Mouse (Mus musculus) liver, embryonic 15.5 days (tissue): ENCODE measurements around the gene Auh. TPM values are rescaled to one million over a fixed set of nuclear protein-coding genes. Genes with fewer than 3 reads are reported as not detected.

Source experiments
- ATAC-seq: fragments of 200-750 bp; cut with Nextera tagmentation; 2 replicates; pipeline ENCODE4 v1.8.0; 2017; ENCODE audit warnings: moderate number of reproducible peaks, mild to moderate bottlenecking, moderate library complexity; ENCODE audit not compliant: insufficient read depth
- H3K27ac ChIP-seq: fragments of 300-500 bp; sonication (generic); replicated peaks from 2 replicates; pipeline ENCODE4 v1.5.1; 2015; ENCODE audit warnings: mild to moderate bottlenecking, inconsistent platforms
- H3K27me3 ChIP-seq: fragments of 300-500 bp; sonication (generic); 2 replicates; pipeline ENCODE4 v1.6.1; 2015; ENCODE audit warnings: mild to moderate bottlenecking, inconsistent platforms
- H3K36me3 ChIP-seq: fragments of 300-500 bp; sonication (generic); replicated peaks from 2 replicates; pipeline ENCODE4 v1.6.1; 2015; ENCODE audit warnings: moderate library complexity, mild to moderate bottlenecking, inconsistent platforms
- H3K4me1 ChIP-seq: fragments of 300-500 bp; sonication (generic); replicated peaks from 2 replicates; pipeline ENCODE4 v1.6.1; 2015; ENCODE audit warnings: inconsistent platforms
- H3K4me2 ChIP-seq: fragments of 300-500 bp; sonication (generic); 2 replicates; pipeline ENCODE4 v1.6.1; 2015; ENCODE audit warnings: moderate library complexity, mild to moderate bottlenecking, inconsistent platforms
- H3K4me3 ChIP-seq: fragments of 300-500 bp; sonication (generic); replicated peaks from 2 replicates; pipeline ENCODE4 v1.5.1; 2015; ENCODE audit warnings: mild to moderate bottlenecking, inconsistent platforms
- H3K9ac ChIP-seq: fragments of 300-500 bp; sonication (generic); 2 replicates; pipeline ENCODE4 v1.6.1; 2015; ENCODE audit warnings: moderate library complexity, mild to moderate bottlenecking, inconsistent platforms
- H3K9me3 ChIP-seq: fragments of 300-500 bp; sonication (generic); replicated peaks from 2 replicates; pipeline ENCODE4 v1.6.1; 2016; ENCODE audit warnings: inconsistent platforms
- WGBS: fragments of 180-500 bp; shearing (Covaris S2); methylation state at CpG from one replicate; pipeline ENCODE4 v1.1.7; 2015; ENCODE audit warnings: mixed read lengths; ENCODE audit not compliant: insufficient replicate concordance; 5-methylcytosine and 5-hydroxymethylcytosine counted together
- polyA plus RNA-seq: library from polyadenylated mRNA; unstranded; fragments of >200 nt; fragmentation: Nextera tagmentation; extraction: Ambion mirVana; gene quantifications from 2 replicates; pipeline ENCODE4 v1.2.1, GENCODE M21; 2015

Gene Auh
- polyA plus RNA-seq, 1 experiment from 2014 or later = 30.4 TPM

DNA sequence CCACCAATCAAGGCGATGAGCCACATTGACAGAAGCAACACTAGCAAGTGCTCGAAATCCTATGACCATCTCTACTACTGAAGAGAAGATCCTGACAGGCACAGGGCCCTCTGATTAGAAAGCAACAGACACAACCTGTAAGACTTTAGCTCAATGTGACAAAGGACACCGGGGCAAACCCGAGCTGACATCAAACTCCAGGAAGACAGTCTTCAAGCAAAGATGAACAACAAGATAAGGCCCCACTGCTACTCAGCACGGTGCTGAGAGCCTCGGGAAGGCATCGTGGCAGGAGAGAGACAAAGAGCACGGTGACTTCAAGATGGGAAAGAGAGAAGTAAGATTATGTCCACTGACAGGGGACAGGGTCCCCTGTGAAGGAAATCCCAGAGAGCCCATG, 7.5 kb downstream of the Auh start:
- H3K36me3 ChIP-seq = no peaks in the 10 kb centered on the region
- ATAC-seq = no peak
- H3K4me2 ChIP-seq = no peak overlapping the region
- no peak overlapping the region for H3K4me3 ChIP-seq
- WGBS = 29% methylated on average over 8 of the region's 8 CpGs
- H3K27me3 ChIP-seq = no peaks in the 10 kb centered on the region
- H3K9me3 ChIP-seq = no peaks in the 10 kb centered on the region
- peaks cover 9% of the 10 kb centered on the region; the same call in 1 of the 2 replicates for H3K4me1 ChIP-seq
- no peak overlapping the region for H3K27ac ChIP-seq
- no peak overlapping the region for H3K9ac ChIP-seq

- no peak overlapping the region for H3K4me3 ChIP-seq
- ATAC-seq = no peak
- H3K27ac ChIP-seq = no peak overlapping the region
- H3K27me3 ChIP-seq = no peaks in the 10 kb centered on the region
- H3K4me1 ChIP-seq = peaks cover 9% of the 10 kb centered on the region; the same call in 1 of the 2 replicates
- H3K36me3 ChIP-seq = no peaks in the 10 kb centered on the region
- 69% methylated on average over 7 of the region's 7 CpGs for WGBS
- no peak overlapping the region for H3K4me2 ChIP-seq
- no peak overlapping the region for H3K9ac ChIP-seq
- H3K9me3 ChIP-seq = no peaks in the 10 kb centered on the region
Observed at GRCm38 (mm10) chr13:52921065-52921825, 8.2 kb downstream of the Auh start.

DNA sequence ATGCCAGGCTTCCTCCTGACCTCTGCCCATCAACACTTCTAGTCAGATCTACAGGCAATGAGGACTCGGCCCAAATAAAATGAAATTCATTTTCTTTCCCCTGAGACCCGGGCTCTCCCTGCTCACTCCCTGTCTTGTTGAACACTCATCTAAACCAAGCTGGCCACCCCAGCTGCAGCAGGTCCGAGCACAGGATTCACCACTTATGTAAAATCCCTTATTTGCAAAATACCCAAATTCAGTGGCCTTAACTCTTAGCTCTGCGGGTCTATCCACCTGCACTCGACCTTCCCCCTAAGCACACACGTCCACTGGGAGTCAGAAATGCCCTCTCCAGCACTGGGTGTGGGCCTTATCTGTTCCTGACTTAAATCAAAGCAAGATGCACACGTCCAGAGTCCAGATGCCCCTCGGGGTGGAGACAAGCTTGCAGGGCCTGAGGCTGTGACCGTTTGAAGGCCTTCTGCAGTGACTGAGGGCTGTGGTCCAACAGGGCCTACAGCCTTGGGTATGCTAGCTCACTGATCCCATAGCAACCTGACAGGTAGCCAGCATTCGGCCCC, 9.6 kb downstream of the Auh start:
- WGBS = 67% methylated on average over 10 of the region's 10 CpGs
- Histone ChIP-seq H3K4me3 (no peak overlapping the region), H3K9ac (no peak overlapping the region), H3K27me3 (no peaks in the 10 kb centered on the region), H3K27ac (no peak overlapping the region), H3K4me2 (no peak overlapping the region), H3K36me3 (no peaks in the 10 kb centered on the region), H3K4me1 (peaks cover 9% of the 10 kb centered on the region; the same call in 1 of the 2 replicates), H3K9me3 (no peaks in the 10 kb centered on the region)
- ATAC-seq = no peak

DNA sequence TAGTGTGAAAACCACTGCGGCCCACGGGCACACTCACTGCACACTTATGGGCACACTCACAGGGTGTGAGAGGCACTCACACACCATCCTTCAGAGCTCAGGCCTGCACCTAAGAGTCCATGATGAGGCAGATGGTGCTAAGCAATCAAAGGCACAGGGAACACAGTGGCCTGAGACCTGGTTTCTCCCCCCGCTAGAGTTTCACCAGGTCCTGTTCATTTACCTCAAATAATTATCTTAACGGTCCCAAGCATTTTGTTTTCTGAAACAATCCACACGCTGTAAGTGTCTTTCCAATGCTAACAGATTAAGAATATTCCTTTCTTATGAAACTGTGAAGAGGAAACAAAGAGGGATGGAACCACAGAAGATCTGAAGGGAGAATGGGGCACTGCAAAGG, 11.1 kb downstream of the Auh start:
- Histone ChIP-seq H3K27me3 (no peaks in the 10 kb centered on the region), H3K9ac (no peak overlapping the region), H3K27ac (no peak overlapping the region), H3K9me3 (no peaks in the 10 kb centered on the region), H3K4me2 (no peak overlapping the region), H3K36me3 (no peaks in the 10 kb centered on the region), H3K4me3 (no peak overlapping the region), H3K4me1 (peaks cover 9% of the 10 kb centered on the region; the same call in 1 of the 2 replicates)
- 86% methylated on average over 5 of the region's 5 CpGs for WGBS
- no peak for ATAC-seq

DNA sequence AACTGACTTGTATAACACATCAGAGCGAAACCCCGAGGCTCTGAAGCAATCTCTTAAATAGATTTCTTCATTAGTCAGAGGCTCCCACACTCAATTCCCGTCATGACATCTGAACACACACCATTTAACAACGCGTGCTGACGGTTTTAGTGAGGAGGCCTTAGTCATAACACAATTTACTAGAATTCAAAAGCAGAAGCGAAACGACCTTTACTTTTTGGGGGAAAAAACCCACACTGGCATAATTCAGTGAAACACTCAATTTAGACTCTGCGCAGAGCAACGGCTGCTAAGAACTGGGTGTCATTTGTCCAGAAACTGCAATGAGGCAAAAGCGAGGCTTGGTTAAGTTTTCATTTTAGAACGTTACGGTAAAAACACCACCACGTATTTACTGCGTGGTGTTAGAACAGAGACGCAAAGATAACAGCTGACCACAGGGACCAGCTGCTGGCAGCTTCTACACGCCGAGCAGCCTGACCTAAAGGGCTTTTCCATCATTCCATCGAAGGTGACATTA, 14.8 kb downstream of the Auh start:
- ATAC-seq = no peak
- Histone ChIP-seq H3K27me3 (no peaks in the 10 kb centered on the region), H3K4me3 (no peak overlapping the region), H3K36me3 (0 out of 2 replicates have a peak, but pooled peaks cover 5% of the 10 kb centered on the region), H3K27ac (no peak overlapping the region), H3K9ac (no peak overlapping the region), H3K4me2 (no peak overlapping the region), H3K4me1 (no peaks in the 10 kb centered on the region), H3K9me3 (no peaks in the 10 kb centered on the region)
- WGBS = 57% methylated on average over 19 of the region's 19 CpGs

GRCm38 (mm10) chr13:52913926-52914325, 15.6 kb downstream of the Auh start:
- H3K36me3 ChIP-seq = peaks cover 5% of the 10 kb centered on the region; the same call in 1 of the 2 replicates
- no peaks in the 10 kb centered on the region for H3K27me3 ChIP-seq
- no peaks in the 10 kb centered on the region for H3K4me1 ChIP-seq
- no peak overlapping the region for H3K27ac ChIP-seq
- no peaks in the 10 kb centered on the region for H3K9me3 ChIP-seq
- ATAC-seq = no peak
- no peak overlapping the region for H3K4me2 ChIP-seq
- H3K4me3 ChIP-seq = no peak overlapping the region
- WGBS = 67% methylated on average over 7 of the region's 7 CpGs
- no peak overlapping the region for H3K9ac ChIP-seq

DNA sequence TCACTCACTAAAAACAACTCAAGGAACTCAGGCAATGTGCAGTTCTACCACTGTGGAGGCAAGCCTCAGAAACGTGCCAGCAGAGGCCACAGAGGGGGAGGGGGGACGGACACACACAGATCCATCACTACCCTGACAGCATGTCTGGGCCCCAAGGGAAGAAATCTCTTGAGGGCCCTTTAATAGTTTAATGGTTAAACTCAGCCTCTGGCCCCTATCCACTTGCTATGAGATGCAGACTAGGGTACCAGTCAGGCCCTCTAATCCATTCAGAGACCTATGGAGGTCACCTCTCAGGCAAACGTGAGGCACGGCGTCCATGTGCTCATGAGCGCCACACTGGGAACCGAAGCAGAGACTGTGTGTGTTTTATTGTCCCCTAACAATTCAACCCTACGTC, 17.0 kb downstream of the Auh start:
- 72% methylated on average over 8 of the region's 8 CpGs for WGBS
- Histone ChIP-seq H3K27me3 (no peaks in the 10 kb centered on the region), H3K9ac (no peak overlapping the region), H3K4me2 (no peak overlapping the region), H3K27ac (no peak overlapping the region), H3K4me3 (no peak overlapping the region), H3K4me1 (no peaks in the 10 kb centered on the region), H3K36me3 (peaks cover 18% of the 10 kb centered on the region; the same call in 1 of the 2 replicates), H3K9me3 (no peaks in the 10 kb centered on the region)
- no peak for ATAC-seq

DNA sequence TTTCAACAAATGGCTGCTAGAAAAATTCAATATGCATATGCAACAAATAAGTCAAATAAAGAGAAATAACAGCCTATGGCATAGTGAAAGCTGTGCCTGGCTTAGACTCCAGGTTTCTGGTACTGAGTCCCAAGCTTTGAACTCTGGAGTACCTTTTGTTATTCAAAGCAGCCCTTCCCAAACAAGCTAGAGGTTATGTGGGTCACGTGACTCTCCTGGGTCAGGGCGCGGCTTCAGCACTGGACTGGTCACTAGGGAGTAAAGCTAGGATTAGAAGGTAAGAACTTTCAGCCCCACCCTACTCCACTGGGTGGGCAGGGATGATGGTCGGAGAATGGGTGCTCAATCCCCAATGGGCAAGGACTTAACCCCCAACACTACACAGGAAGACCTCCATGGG, 18.2 kb downstream of the Auh start:
- no peak overlapping the region for H3K4me2 ChIP-seq
- no peak for ATAC-seq
- no peak overlapping the region for H3K9ac ChIP-seq
- H3K4me1 ChIP-seq = no peaks in the 10 kb centered on the region
- no peak overlapping the region for H3K27ac ChIP-seq
- H3K9me3 ChIP-seq = no peaks in the 10 kb centered on the region
- H3K4me3 ChIP-seq = no peak overlapping the region
- H3K27me3 ChIP-seq = no peaks in the 10 kb centered on the region
- WGBS = 82% methylated on average over 4 of the region's 4 CpGs
- H3K36me3 ChIP-seq = peaks cover 29% of the 10 kb centered on the region; the same call in 1 of the 2 replicates

- Histone ChIP-seq H3K4me1 (peaks cover 19% of the 10 kb centered on the region; the same call in 1 of the 2 replicates), H3K27ac (no peak overlapping the region), H3K36me3 (peaks cover 29% of the 10 kb centered on the region; the same call in 1 of the 2 replicates), H3K4me3 (no peak overlapping the region), H3K4me2 (no peak overlapping the region), H3K27me3 (no peaks in the 10 kb centered on the region), H3K9ac (no peak overlapping the region), H3K9me3 (no peaks in the 10 kb centered on the region)
- WGBS = 85% methylated on average over 11 of the region's 11 CpGs
- no peak for ATAC-seq
Observed at GRCm38 (mm10) chr13:52906296-52906695, 23.2 kb downstream of the Auh start.

DNA sequence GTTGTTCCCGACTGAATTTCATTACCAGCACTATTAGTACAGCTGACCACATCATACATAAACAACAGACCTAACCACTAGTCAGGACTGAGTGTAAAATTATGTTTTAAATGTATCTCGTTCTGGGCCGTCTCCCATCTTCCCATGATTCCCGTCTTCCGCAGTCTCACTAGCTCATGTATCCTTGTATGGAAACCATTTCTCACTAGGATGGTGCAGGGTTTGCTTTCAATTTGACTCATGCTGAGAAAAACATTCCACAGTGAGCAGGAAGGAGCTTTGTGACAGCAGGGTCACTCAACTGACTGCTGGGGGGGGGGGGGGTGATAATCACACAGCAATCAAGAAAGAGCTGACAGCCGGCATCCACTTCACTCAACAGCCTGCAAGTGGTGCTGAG, 25.3 kb downstream of the Auh start:
- no peak for ATAC-seq
- Histone ChIP-seq H3K4me1 (peaks cover 19% of the 10 kb centered on the region; the same call in 1 of the 2 replicates), H3K4me3 (no peak overlapping the region), H3K36me3 (peaks cover 24% of the 10 kb centered on the region; the same call in 1 of the 2 replicates), H3K9me3 (no peaks in the 10 kb centered on the region), H3K9ac (no peak overlapping the region), H3K27me3 (no peaks in the 10 kb centered on the region), H3K27ac (no peak overlapping the region), H3K4me2 (no peak overlapping the region)
- WGBS = 56% methylated on average over 6 of the region's 6 CpGs

GRCm38 (mm10) chr13:52903767-52904166, 25.7 kb downstream of the Auh start:
- Histone ChIP-seq H3K27me3 (no peaks in the 10 kb centered on the region), H3K36me3 (peaks cover 22% of the 10 kb centered on the region; the same call in 1 of the 2 replicates), H3K4me2 (no peak overlapping the region), H3K9me3 (no peaks in the 10 kb centered on the region), H3K4me3 (no peak overlapping the region), H3K4me1 (peaks cover 19% of the 10 kb centered on the region; the same call in 1 of the 2 replicates), H3K9ac (no peak overlapping the region), H3K27ac (no peak overlapping the region)
- whole genome bisulfite sequencing = 20% methylated on average over 10 of the region's 10 CpGs
- no peak for ATAC-seq
